Mouse (Mus musculus): ENCODE measurements around the gene Ttll2. TPM values are rescaled to one million over a fixed set of nuclear protein-coding genes. Genes with fewer than 3 reads are reported as not detected.
"Not testable (repeated sequence)": the region's sequence is repeated elsewhere in the genome, so short reads cannot be mapped to it uniquely, and the experiment has no call there.

Ttll2 gene
- polyA plus RNA-seq, 1 experiment from 2014 or later: not detected

- H3K9me3 ChIP-seq (ENCODE audit: control insufficient read depth, low read length); H3K4me1 ChIP-seq (replicated peaks; ENCODE audit: control insufficient read depth, insufficient read depth, low read length); H3K4me2 ChIP-seq; H3K27ac ChIP-seq (ENCODE audit: low read depth, low read length); DNase-seq (ENCODE audit: low spot score); H3K9ac ChIP-seq (ENCODE audit: low read depth, low read length); H3K36me3 ChIP-seq (ENCODE audit: control insufficient read depth, insufficient read depth, low read length); H3K27me3 ChIP-seq (replicated peaks; ENCODE audit: control insufficient read depth, insufficient read depth, low read length); H3K4me3 ChIP-seq (ENCODE audit: low read depth, low read length): not testable (repeated sequence)
- WGBS: no CpG with 5 or more reads among the region's 2 CpGs
- 0 out of 2 replicates have a peak, but pooled peaks have one; percentile 31 for ATAC-seq (replicated peaks; ENCODE audit: low FRiP score)
These were observed 36.0 kb upstream of the Ttll2 start for GRCm38 (mm10) chr17:7388341-7388957.

DNA sequence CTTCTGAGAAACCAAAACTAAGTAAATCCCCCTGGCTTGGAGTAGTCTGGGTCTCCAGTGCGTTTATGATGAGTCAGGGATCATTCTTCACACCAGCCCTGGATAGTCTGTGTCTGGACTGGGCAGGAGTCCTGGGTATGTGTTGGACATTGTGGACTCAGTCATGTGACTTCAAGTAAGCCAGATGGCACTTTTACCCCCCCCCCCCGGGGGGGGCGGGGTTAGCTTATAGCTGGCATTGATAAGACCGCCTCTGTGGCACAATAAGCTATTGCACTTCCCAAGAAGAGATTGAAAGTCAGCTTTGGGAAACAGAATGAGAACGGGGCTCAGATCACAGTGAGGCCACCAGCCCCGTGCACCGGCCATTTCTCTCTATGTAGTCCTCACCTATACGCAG lies 33.5 kb upstream of the Ttll2 start:
- not testable (repeated sequence) for H3K27ac ChIP-seq (ENCODE audit: low read depth, low read length); H3K4me1 ChIP-seq (replicated peaks; ENCODE audit: control insufficient read depth, insufficient read depth, low read length); ATAC-seq (replicated peaks; ENCODE audit: low FRiP score); H3K36me3 ChIP-seq (ENCODE audit: control insufficient read depth, insufficient read depth, low read length); H3K4me3 ChIP-seq (ENCODE audit: low read depth, low read length); H3K9ac ChIP-seq (ENCODE audit: low read depth, low read length); H3K4me2 ChIP-seq; H3K27me3 ChIP-seq (replicated peaks; ENCODE audit: control insufficient read depth, insufficient read depth, low read length); H3K9me3 ChIP-seq (ENCODE audit: control insufficient read depth, low read length); DNase-seq (ENCODE audit: low spot score)
- 68% methylated on average over 8 of the region's 8 CpGs for WGBS

DNA sequence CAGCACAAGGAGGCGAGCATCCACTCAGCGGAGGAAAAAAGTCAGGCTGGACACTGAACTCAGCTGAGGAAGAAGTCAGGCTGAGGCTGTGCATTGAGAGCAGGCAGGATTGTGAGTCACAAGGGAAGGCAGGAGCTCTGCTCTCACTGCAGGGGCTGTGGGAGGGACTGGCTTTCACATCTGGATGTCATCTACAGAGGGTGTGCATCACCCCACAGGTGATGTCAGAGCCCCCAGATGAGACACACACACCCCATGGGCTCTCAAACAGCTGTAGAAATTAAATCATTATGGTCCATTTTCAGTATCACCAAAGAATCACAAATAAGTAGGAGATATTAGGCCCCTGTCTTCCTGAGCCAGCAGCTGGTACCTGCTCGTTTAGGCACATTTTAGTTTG lies 32.9 kb upstream of the Ttll2 start, which contains the start of gene Unc93a2:
Unc93a2 (minus strand) TSS at position 101 of the 400 bp plus-strand sequence.
- not testable (repeated sequence) for H3K36me3 ChIP-seq (ENCODE audit: control insufficient read depth, insufficient read depth, low read length); H3K9me3 ChIP-seq (ENCODE audit: control insufficient read depth, low read length); H3K9ac ChIP-seq (ENCODE audit: low read depth, low read length); H3K4me3 ChIP-seq (ENCODE audit: low read depth, low read length); H3K4me1 ChIP-seq (replicated peaks; ENCODE audit: control insufficient read depth, insufficient read depth, low read length); DNase-seq (ENCODE audit: low spot score); H3K27me3 ChIP-seq (replicated peaks; ENCODE audit: control insufficient read depth, insufficient read depth, low read length); H3K27ac ChIP-seq (ENCODE audit: low read depth, low read length); H3K4me2 ChIP-seq; ATAC-seq (replicated peaks; ENCODE audit: low FRiP score)
- 66% methylated on average over 3 of the region's 3 CpGs for WGBS

- not testable (repeated sequence) for H3K4me2 ChIP-seq; DNase-seq (ENCODE audit: low spot score); H3K9ac ChIP-seq (ENCODE audit: low read depth, low read length); H3K4me3 ChIP-seq (ENCODE audit: low read depth, low read length); H3K9me3 ChIP-seq (ENCODE audit: control insufficient read depth, low read length); ATAC-seq (replicated peaks; ENCODE audit: low FRiP score); H3K36me3 ChIP-seq (ENCODE audit: control insufficient read depth, insufficient read depth, low read length); H3K27ac ChIP-seq (ENCODE audit: low read depth, low read length); H3K27me3 ChIP-seq (replicated peaks; ENCODE audit: control insufficient read depth, insufficient read depth, low read length); H3K4me1 ChIP-seq (replicated peaks; ENCODE audit: control insufficient read depth, insufficient read depth, low read length)
- 74% methylated on average over 9 of the region's 13 CpGs for WGBS
These were observed 31.0 kb upstream of the Ttll2 start for GRCm38 (mm10) chr17:7383167-7384143.

- not testable (repeated sequence) for H3K4me1 ChIP-seq (replicated peaks; ENCODE audit: control insufficient read depth, insufficient read depth, low read length); H3K4me3 ChIP-seq (ENCODE audit: low read depth, low read length); H3K36me3 ChIP-seq (ENCODE audit: control insufficient read depth, insufficient read depth, low read length); DNase-seq (ENCODE audit: low spot score); H3K27me3 ChIP-seq (replicated peaks; ENCODE audit: control insufficient read depth, insufficient read depth, low read length); H3K4me2 ChIP-seq; H3K27ac ChIP-seq (ENCODE audit: low read depth, low read length); H3K9me3 ChIP-seq (ENCODE audit: control insufficient read depth, low read length); H3K9ac ChIP-seq (ENCODE audit: low read depth, low read length); ATAC-seq (replicated peaks; ENCODE audit: low FRiP score)
- 83% methylated on average over 1 of the region's 3 CpGs for WGBS
These were observed 30.2 kb upstream of the Ttll2 start for GRCm38 (mm10) chr17:7382711-7383110.

DNA sequence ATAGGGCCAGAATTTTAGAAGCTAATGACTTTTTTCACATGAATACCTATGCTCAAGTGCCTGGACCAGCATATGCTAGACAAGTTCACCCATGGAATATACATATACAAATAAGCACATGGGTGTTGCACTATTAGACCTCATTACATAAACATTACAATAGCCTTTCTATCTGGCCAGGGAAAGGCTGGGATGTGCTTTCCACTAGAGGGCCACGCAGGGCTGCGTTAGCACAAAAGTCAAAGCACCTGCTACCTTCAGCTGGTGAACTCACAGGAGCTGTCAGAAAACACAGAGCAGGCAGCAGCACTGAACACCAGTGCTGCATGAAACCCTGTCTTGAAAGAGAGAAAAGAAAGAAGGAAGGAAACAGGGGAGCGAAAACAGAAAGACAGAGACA lies 25.4 kb upstream of the Ttll2 start:
- DNase-seq (ENCODE audit: low spot score); H3K4me1 ChIP-seq (replicated peaks; ENCODE audit: control insufficient read depth, insufficient read depth, low read length); H3K36me3 ChIP-seq (ENCODE audit: control insufficient read depth, insufficient read depth, low read length); H3K9ac ChIP-seq (ENCODE audit: low read depth, low read length); H3K27ac ChIP-seq (ENCODE audit: low read depth, low read length); H3K27me3 ChIP-seq (replicated peaks; ENCODE audit: control insufficient read depth, insufficient read depth, low read length); H3K4me3 ChIP-seq (ENCODE audit: low read depth, low read length); H3K9me3 ChIP-seq (ENCODE audit: control insufficient read depth, low read length); H3K4me2 ChIP-seq; ATAC-seq (replicated peaks; ENCODE audit: low FRiP score): not testable (repeated sequence)
- WGBS: 33% methylated on average over 2 of the region's 3 CpGs

- not testable (repeated sequence) for H3K4me1 ChIP-seq (replicated peaks; ENCODE audit: control insufficient read depth, insufficient read depth, low read length); H3K27me3 ChIP-seq (replicated peaks; ENCODE audit: control insufficient read depth, insufficient read depth, low read length); H3K4me2 ChIP-seq; H3K9me3 ChIP-seq (ENCODE audit: control insufficient read depth, low read length); H3K36me3 ChIP-seq (ENCODE audit: control insufficient read depth, insufficient read depth, low read length); H3K4me3 ChIP-seq (ENCODE audit: low read depth, low read length); H3K9ac ChIP-seq (ENCODE audit: low read depth, low read length); DNase-seq (ENCODE audit: low spot score); H3K27ac ChIP-seq (ENCODE audit: low read depth, low read length)
- WGBS: 67% methylated on average over 1 of the region's 3 CpGs
- ATAC-seq (replicated peaks; ENCODE audit: low FRiP score): peak; percentile 46
These were observed 24.6 kb upstream of the Ttll2 start for GRCm38 (mm10) chr17:7376951-7377700.

DNA sequence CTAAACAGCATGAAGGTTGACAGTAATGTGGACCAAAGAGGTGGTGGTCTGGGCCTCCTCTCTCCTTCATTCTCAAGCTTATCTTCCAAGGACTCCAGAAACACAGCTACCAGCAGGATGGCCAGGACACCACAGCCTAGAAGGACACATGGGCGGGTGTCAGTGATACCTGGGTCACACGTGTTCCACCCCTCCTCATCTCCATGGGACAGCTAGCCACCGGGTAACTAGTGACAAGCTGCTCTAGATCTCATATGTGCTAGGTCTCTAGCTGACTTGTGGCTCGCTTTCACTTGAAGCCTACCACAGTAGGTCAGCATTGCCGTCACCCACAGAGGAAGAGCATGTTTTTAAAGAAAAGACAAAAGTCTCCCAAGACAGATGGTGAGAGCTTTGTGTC lies 19.4 kb upstream of the Ttll2 start, which contains the start of gene Gm49630:
Gm49630 (minus strand) TSS at position 101 of the 400 bp plus-strand sequence.
- DNase-seq (ENCODE audit: low spot score); H3K9me3 ChIP-seq (ENCODE audit: control insufficient read depth, low read length); H3K27me3 ChIP-seq (replicated peaks; ENCODE audit: control insufficient read depth, insufficient read depth, low read length); H3K4me3 ChIP-seq (ENCODE audit: low read depth, low read length); H3K9ac ChIP-seq (ENCODE audit: low read depth, low read length); H3K36me3 ChIP-seq (ENCODE audit: control insufficient read depth, insufficient read depth, low read length); H3K27ac ChIP-seq (ENCODE audit: low read depth, low read length); H3K4me1 ChIP-seq (replicated peaks; ENCODE audit: control insufficient read depth, insufficient read depth, low read length); H3K4me2 ChIP-seq; ATAC-seq (replicated peaks; ENCODE audit: low FRiP score): not testable (repeated sequence)
- 62% methylated on average over 2 of the region's 5 CpGs for WGBS

All from liver, embryonic 11.5 days (tissue).